Mouse (Mus musculus) right cerebral cortex, adult 2 months (tissue): ENCODE measurements at regions not wholly inside any gene's neighbourhood (a gene's known extent, or its start where the extent isn't known, plus 50 kb on each side); places are given as distances from the start of the nearest gene placed in this dataset.

Experiments
- DNase-seq, 2 experiments: peaks; one replicate each; pipeline ENCODE4 v3.0.0; 2021 to 2022; ENCODE audit warnings: low spot score in 2 of 2

- no peak for DNase-seq
Measured at GRCm38 (mm10) chr10:96325297-96325696, 188.9 kb downstream of the Gm5426 start.

- DNase-seq = no peak
Measured at GRCm38 (mm10) chr10:96330639-96331487, 194.5 kb downstream of the Gm5426 start.

GRCm38 (mm10) chr10:96332731-96333201 lies 196.4 kb downstream of the Gm5426 start:
- peak in 1 of 2 experiments; percentile 20 for DNase-seq

- no peak for DNase-seq
Measured at GRCm38 (mm10) chr10:96333224-96333623, 196.8 kb downstream of the Gm5426 start.

GRCm38 (mm10) chr10:96336271-96336670 lies 199.9 kb downstream of the Gm5426 start:
- DNase-seq = no peak

GRCm38 (mm10) chr10:96337088-96337666 lies 200.8 kb downstream of the Gm5426 start:
- DNase-seq = no peak

GRCm38 (mm10) chr10:96337797-96338608 lies 201.6 kb downstream of the Gm5426 start:
- DNase-seq = no peak

- no peak for DNase-seq
Measured at GRCm38 (mm10) chr10:96338609-96338978, 202.2 kb downstream of the Gm5426 start.

GRCm38 (mm10) chr10:96342476-96342875 lies 206.1 kb downstream of the Gm5426 start:
- DNase-seq = no peak

- DNase-seq = no peak
Measured at GRCm38 (mm10) chr10:96343666-96344065, 207.3 kb downstream of the Gm5426 start.

- DNase-seq = no peak
Measured at GRCm38 (mm10) chr10:96350692-96351091, 214.3 kb downstream of the Gm5426 start.

- DNase-seq = no peak
Measured at GRCm38 (mm10) chr10:96351320-96351719, 214.9 kb downstream of the Gm5426 start.

- no peak for DNase-seq
Measured at GRCm38 (mm10) chr10:96356980-96357624, 220.7 kb downstream of the Gm5426 start.

- DNase-seq = no peak
Measured at GRCm38 (mm10) chr10:96357632-96358031, 221.2 kb downstream of the Gm5426 start.

GRCm38 (mm10) chr10:96358984-96359383 lies 222.6 kb downstream of the Gm5426 start:
- DNase-seq = no peak

- DNase-seq = no peak
Measured at GRCm38 (mm10) chr10:96362211-96362610, 225.8 kb downstream of the Gm5426 start.

GRCm38 (mm10) chr10:96363867-96364266 lies 227.5 kb downstream of the Gm5426 start:
- DNase-seq = no peak

GRCm38 (mm10) chr10:96365101-96365500 lies 228.7 kb downstream of the Gm5426 start:
- DNase-seq = no peak

GRCm38 (mm10) chr10:96366871-96367270 lies 230.5 kb downstream of the Gm5426 start:
- no peak for DNase-seq

- DNase-seq = peak in 1 of 2 experiments; percentile 29
Measured at GRCm38 (mm10) chr10:96370547-96371320, 234.3 kb downstream of the Gm5426 start.

- DNase-seq = peak; percentile 12 to 37
Measured at GRCm38 (mm10) chr10:96371321-96371653, 234.9 kb downstream of the Gm5426 start.
